Mouse (Mus musculus): ENCODE measurements around the gene Magi1.
A peak's percentile ranks its signal among the peaks of the same experiment; 100 is the strongest.

The Magi1 gene

GRCm38 (mm10) chr6:93897512-93897911 lies 386.2 kb downstream of the Magi1 start:
- no peak for DNase-seq (ENCODE audit: low spot score in 2 of 2)

GRCm38 (mm10) chr6:93895721-93896120 lies 388.0 kb downstream of the Magi1 start:
- no peak for DNase-seq (ENCODE audit: low spot score in 2 of 2)

GRCm38 (mm10) chr6:93893956-93894355 lies 389.8 kb downstream of the Magi1 start:
- DNase-seq (ENCODE audit: low spot score in 2 of 2): no peak

DNA sequence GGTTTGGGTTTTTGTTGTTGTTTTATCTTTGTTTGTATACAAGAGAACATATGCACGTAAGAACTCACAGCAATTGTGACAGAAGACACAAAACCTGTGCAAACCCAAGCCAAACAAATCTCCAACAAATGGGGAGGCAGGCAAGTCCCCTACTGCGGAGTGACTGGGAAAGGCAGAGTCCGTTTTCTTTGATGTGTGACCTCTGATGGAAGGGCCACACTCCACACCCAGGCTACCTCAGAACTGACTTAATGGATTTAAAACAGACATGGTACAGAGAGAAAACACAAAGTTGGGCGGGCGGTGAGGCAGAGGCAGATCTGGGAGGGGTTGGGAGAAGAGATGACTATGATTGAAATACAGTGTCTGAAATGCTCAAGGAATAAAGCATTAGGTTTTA lies 390.8 kb downstream of the Magi1 start:
- no peak for DNase-seq (ENCODE audit: low spot score in 2 of 2)

GRCm38 (mm10) chr6:93890011-93890410 lies 393.7 kb downstream of the Magi1 start:
- DNase-seq (ENCODE audit: low spot score in 2 of 2): no peak

DNA sequence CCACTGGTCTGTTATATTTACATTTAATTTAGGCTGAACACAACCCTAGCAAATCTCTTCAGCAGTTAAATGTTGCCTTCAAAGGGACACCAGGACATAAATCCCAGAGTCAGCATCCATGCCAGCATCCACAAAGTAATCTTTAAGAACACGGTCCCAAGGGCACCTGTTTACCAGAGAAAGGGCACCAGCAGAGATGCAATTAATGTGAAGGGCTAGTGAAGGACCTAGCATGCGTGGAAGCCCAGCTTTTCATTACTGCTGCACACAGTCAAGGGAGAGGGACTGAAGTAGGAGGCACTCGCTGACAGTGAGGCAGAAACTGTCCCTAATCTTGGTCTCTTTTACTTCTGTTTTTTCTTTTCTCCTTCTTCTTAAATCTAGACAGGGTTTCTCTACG lies 406.4 kb downstream of the Magi1 start:
- no peak for DNase-seq (ENCODE audit: low spot score in 2 of 2)

GRCm38 (mm10) chr6:93874936-93875335 lies 408.8 kb downstream of the Magi1 start:
- DNase-seq (ENCODE audit: low spot score in 2 of 2): no peak

- DNase-seq (ENCODE audit: low spot score in 2 of 2): peak in 1 of 2 experiments; percentile 28
Observed at GRCm38 (mm10) chr6:93874376-93874775, 409.3 kb downstream of the Magi1 start.

GRCm38 (mm10) chr6:93873536-93873935 lies 410.2 kb downstream of the Magi1 start:
- DNase-seq (ENCODE audit: low spot score in 2 of 2): no peak

- no peak for DNase-seq (ENCODE audit: low spot score in 2 of 2)
Observed at GRCm38 (mm10) chr6:93871516-93871915, 412.2 kb downstream of the Magi1 start.

DNA sequence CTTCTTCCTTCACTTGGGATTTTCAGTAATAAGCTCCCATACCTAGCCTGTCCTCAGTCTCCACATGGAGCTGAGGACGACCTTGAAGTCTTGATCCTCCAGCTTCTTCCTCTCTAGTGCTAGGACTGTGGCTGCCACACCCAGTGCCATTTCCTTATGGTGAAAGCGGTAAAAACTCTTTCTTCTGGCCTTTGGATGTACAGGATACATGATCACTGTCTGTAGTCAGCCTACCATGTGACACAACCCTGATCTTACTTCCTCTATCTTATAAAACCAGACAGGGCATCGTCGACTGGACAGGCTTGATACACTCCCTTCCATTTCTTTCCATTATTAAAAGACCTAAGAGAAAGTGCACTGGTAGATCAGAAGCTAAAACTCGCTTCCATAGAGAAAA lies 413.7 kb downstream of the Magi1 start:
- no peak for DNase-seq (ENCODE audit: low spot score in 2 of 2)

- no peak for DNase-seq (ENCODE audit: low spot score in 2 of 2)
Observed at GRCm38 (mm10) chr6:93862263-93862662, 421.5 kb downstream of the Magi1 start.

GRCm38 (mm10) chr6:93856783-93857182 lies 426.9 kb downstream of the Magi1 start:
- DNase-seq (ENCODE audit: low spot score in 2 of 2): no peak

GRCm38 (mm10) chr6:93855806-93856641 lies 427.7 kb downstream of the Magi1 start:
- peak; percentile 35 for DNase-seq (ENCODE audit: low spot score in 2 of 2)

GRCm38 (mm10) chr6:93848942-93849790 lies 434.6 kb downstream of the Magi1 start:
- DNase-seq (ENCODE audit: low spot score in 2 of 2): no peak

DNA sequence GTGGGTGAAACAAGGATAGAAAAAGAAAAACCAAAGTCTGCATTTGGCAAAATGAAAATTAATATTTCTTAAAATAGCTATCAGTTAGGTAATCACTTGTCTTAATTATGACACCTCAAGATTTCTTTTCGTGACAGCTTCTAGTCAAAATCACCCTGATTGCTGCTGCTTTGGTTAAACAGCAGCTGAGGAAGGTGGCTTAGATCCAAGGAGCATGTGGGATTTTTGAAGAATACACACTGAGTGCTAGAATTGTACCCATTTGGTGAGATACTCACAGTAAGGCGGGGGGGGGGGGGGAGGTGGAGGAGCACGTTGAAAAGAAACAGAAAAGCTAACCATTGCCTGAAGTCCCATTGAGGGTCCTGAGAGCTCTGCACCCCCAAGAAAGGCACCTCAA lies 438.2 kb downstream of the Magi1 start:
- peak; percentile 9 to 60 for DNase-seq (ENCODE audit: low spot score in 2 of 2)

DNA sequence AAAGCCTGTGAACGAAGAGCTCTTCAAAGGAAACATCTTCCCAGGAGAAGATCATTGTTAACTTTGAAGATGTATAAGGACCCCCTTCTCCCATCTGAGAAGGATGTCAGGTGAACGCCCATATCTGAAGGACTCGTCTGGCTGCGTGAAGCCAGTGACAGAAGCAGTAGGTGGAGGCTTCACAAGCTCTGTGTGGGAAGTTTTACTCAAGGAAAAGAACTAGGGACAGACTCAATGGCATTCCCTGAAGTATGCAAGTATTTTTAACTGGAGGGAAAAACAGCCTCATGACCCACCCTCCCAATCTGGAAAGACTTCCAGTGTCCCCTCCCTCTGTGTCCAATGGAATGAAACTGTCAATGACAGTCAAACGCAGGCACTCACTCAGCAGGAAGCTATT lies 438.6 kb downstream of the Magi1 start:
- peak; percentile 13 to 34 for DNase-seq (ENCODE audit: low spot score in 2 of 2)

GRCm38 (mm10) chr6:93844576-93844975 lies 439.1 kb downstream of the Magi1 start:
- no peak for DNase-seq (ENCODE audit: low spot score in 2 of 2)

- DNase-seq (ENCODE audit: low spot score in 2 of 2): no peak
Observed at GRCm38 (mm10) chr6:93838398-93838797, 445.3 kb downstream of the Magi1 start.

- no peak for DNase-seq (ENCODE audit: low spot score in 2 of 2)
Observed at GRCm38 (mm10) chr6:93836585-93836984, 447.1 kb downstream of the Magi1 start.

DNA sequence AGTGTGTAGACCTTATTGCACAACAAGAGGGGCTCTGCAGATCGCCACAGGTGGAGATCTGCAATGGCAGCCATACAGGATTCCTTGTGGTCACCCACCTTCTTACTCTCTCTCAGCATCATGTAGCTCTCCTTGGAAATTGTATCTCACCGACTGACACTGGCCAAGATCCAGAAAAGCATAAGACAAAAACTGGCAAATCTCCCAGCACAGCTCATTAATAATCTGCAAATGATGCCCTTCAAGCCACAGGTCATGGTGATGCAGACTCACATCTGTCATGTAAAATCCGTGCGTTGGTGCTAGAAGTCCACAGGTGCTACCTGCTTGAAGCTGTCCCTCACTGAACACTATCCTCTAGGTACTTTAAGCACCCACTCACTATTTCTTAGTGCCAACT lies 448.5 kb downstream of the Magi1 start:
- DNase-seq (ENCODE audit: low spot score in 2 of 2): no peak

DNA sequence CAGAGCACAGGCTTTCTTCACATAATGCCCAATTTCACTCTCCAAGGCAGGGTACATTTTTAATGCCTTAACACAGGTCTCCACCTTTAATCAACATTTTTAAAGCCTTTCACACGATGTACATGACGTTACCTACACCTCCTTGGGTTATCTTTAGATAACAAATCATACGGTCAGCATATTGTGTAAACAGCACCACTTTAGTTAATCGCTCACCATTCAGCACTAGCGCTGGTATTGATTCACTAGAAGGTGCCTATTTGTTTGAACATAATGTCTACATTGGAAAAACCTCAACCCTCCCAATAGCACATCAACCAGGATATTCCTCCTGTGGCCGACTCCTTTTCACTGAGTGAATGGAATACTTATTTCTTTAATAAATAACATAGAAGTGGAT lies 455.5 kb downstream of the Magi1 start:
- no peak for DNase-seq (ENCODE audit: low spot score in 2 of 2)

DNA sequence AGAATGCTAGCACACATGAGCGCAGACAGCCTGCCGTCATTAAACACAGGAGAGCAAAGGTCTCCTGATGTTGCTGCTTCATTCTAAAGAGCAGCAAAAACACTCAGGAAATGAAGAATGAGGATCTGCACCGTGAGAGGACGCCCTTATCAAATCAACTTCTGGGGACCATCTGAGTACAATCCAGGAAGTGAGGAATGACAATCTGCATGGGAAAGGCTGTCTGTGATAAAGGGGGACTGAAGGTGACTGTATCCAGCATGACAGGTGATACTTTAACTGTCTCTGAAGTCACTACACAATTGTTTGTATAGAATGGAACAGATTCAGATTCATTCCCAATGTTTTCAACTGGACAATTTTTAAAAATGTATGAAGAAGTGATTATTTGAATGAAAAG lies 456.8 kb downstream of the Magi1 start:
- no peak for DNase-seq (ENCODE audit: low spot score in 2 of 2)

Data from frontal cortex, postnatal 36 days (tissue).